Comparison of ENCODE assay signal across 8 mouse cellular contexts in the genomic region with DNA sequence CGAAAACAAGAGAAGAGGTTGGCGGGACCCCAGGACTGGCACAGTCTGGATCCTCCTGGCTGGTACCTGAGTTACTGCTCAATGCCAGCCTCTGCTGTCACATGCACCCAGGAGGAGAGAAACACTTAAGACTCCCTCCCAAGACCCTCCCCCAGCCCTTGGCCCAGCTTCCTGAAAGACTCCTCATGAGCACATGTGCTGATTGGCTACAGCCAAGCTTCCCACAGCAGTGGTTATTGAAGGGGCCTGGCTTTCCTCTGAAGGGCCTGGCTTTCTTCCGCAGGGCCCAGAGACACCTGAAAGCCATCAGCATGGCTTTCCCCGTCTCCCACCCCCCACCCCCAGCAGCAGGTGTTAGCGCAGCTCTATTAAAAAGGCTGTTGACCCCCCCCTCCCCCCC. TPM values are rescaled to one million over a fixed set of nuclear protein-coding genes. Genes with fewer than 3 reads are reported as not detected.
DNase-seq lines count a peak whose midpoint lies in the region; ATAC-seq and TF ChIP-seq lines count a peak whose summit lies in the region.

Gene Tbc1d14, minus strand, starts transcription at position 101 of the 400 bp plus-strand sequence.

- no peaks in the 10 kb centered on the region for H3K9me3 ChIP-seq in kidney, postnatal 0 days (replicated peaks; ENCODE audit: low read length)
- no peaks in the 10 kb centered on the region for H3K9me3 ChIP-seq in midbrain, embryonic 16.5 days (replicated peaks; ENCODE audit: control insufficient read depth, low read length, poor library complexity, severe bottlenecking)

- no peak for TF ChIP-seq CTCF in kidney, postnatal 0 days (IDR thresholded peaks at IDR 0.05; ENCODE audit: low read depth)

- H3K27me3 ChIP-seq in kidney, postnatal 0 days (ENCODE audit: insufficient read depth, low read length): no peaks in the 10 kb centered on the region
- no peaks in the 10 kb centered on the region for H3K27me3 ChIP-seq in midbrain, embryonic 16.5 days (ENCODE audit: control insufficient read depth, insufficient read depth, low read depth, low read length)

- H3K4me2 ChIP-seq in kidney, postnatal 0 days (ENCODE audit: low read length): no peak within 1 kb of the TSS
- H3K4me2 ChIP-seq in midbrain, embryonic 16.5 days (ENCODE audit: low read length): no peak within 1 kb of the TSS

- no peak within 1 kb of the TSS for H3K9ac ChIP-seq in kidney, postnatal 0 days (ENCODE audit: low read depth, low read length)
- no peak within 1 kb of the TSS for H3K9ac ChIP-seq in midbrain, embryonic 16.5 days (ENCODE audit: low read depth, low read length)

- no peak within 1 kb of the TSS for H3K27ac ChIP-seq in kidney, postnatal 0 days
- no peak within 1 kb of the TSS for H3K27ac ChIP-seq in midbrain, embryonic 16.5 days (ENCODE audit: low read length)

- no peak for ATAC-seq in kidney, postnatal 0 days (replicated peaks; ENCODE audit: low FRiP score, low read depth)
- no peak for ATAC-seq in inflammation-experienced regulatory T-cells, adult 6 months
- ATAC-seq in midbrain, embryonic 16.5 days: no peak

- 78% methylated on average over 5 of the region's 5 CpGs for WGBS in kidney, postnatal 0 days
- 82% methylated on average over 5 of the region's 5 CpGs for WGBS in midbrain, embryonic 16.5 days

- DNase-seq in kidney, postnatal 0 days (ENCODE audit: low spot score): no peak
- DNase-seq in kidney, adult 8-10 months: no peak
- peak; percentile 48 for DNase-seq in ZHBTc4 (ENCODE audit: low read depth, low spot score)
- DNase-seq in gastrocnemius, adult 18-20 months (ENCODE audit: low spot score): no peak
- no peak for DNase-seq in yolk sac, embryonic 10.5 days (ENCODE audit: low spot score)
- DNase-seq in thymus, adult 18-20 months: no peak

- H3K4me3 ChIP-seq in kidney, postnatal 0 days (replicated peaks; ENCODE audit: low read depth, low read length): no peak within 1 kb of the TSS
- H3K4me3 ChIP-seq in midbrain, embryonic 16.5 days (ENCODE audit: low read depth, low read length): no peak within 1 kb of the TSS

- H3K4me1 ChIP-seq in kidney, postnatal 0 days (replicated peaks; ENCODE audit: insufficient read depth, low read length): no peaks in the 10 kb centered on the region
- H3K4me1 ChIP-seq in midbrain, embryonic 16.5 days (ENCODE audit: control insufficient read depth, insufficient read depth, low read length): no peaks in the 10 kb centered on the region

- no peaks in the 10 kb centered on the region for H3K36me3 ChIP-seq in kidney, postnatal 0 days (ENCODE audit: insufficient read depth, low read length)
- H3K36me3 ChIP-seq in midbrain, embryonic 16.5 days (ENCODE audit: control insufficient read depth, insufficient read depth, low read length): no peaks in the 10 kb centered on the region

RNA-seq across cellular contexts. Expression of gene Tbc1d14, which starts in this region (rescaled TPM):
- 39.7 and 41.6 TPM in 2 replicates for polyA plus RNA-seq in kidney, postnatal 0 days (2015; fragmentation: Nextera tagmentation; extraction: Ambion mirVana)
- total RNA-seq in gastrocnemius, adult 18-20 months (2021): 10 to 100 TPM; 14.5 to 14.6 TPM
- 10 to 100 TPM; 37.2 to 66.0 (median 57.9) TPM for polyA plus RNA-seq in inflammation-experienced regulatory T-cells, adult 6 months (2017; shearing (Covaris generic))
- polyA plus RNA-seq in midbrain, embryonic 16.5 days (2015; fragmentation: Nextera tagmentation; extraction: Ambion mirVana): 74.6 and 76.1 TPM in 2 replicates
